Mouse (Mus musculus): ENCODE measurements at regions not wholly inside any gene's neighbourhood (a gene's known extent, or its start where the extent isn't known, plus 50 kb on each side); places are given as distances from the start of the nearest gene placed in this dataset.

- Histone ChIP-seq H3K4me3 (ENCODE audit: insufficient read depth, low read depth, low read length) (no peak overlapping the region), H3K4me1 (ENCODE audit: control insufficient read depth, insufficient read depth, insufficient read length, low read length) (no peaks in the 10 kb centered on the region; the same call in 1 of the 2 replicates), H3K27ac (replicated peaks; ENCODE audit: low read depth, low read length) (no peak overlapping the region)
Measured at GRCm38 (mm10) chr10:97282841-97283496, 196.4 kb upstream of the Dcn start.

- H3K4me3 ChIP-seq (ENCODE audit: insufficient read depth, low read depth, low read length), result no peak overlapping the region
- H3K27ac ChIP-seq (replicated peaks; ENCODE audit: low read depth, low read length), result no peak overlapping the region
- H3K4me1 ChIP-seq (ENCODE audit: control insufficient read depth, insufficient read depth, insufficient read length, low read length), result no peaks in the 10 kb centered on the region
Measured at GRCm38 (mm10) chr10:97304791-97305355, 174.5 kb upstream of the Dcn start.

- no peaks in the 10 kb centered on the region for H3K4me1 ChIP-seq (ENCODE audit: control insufficient read depth, insufficient read depth, insufficient read length, low read length)
- H3K4me3 ChIP-seq (ENCODE audit: insufficient read depth, low read depth, low read length), result no peak overlapping the region
- H3K27ac ChIP-seq (replicated peaks; ENCODE audit: low read depth, low read length), result no peak overlapping the region
Measured at GRCm38 (mm10) chr10:97309580-97309979, 169.8 kb upstream of the Dcn start.

- peak overlapping the region; percentile 94 for H3K27ac ChIP-seq (replicated peaks; ENCODE audit: low read depth, low read length)
- H3K4me1 ChIP-seq (ENCODE audit: control insufficient read depth, insufficient read depth, insufficient read length, low read length), result no peaks in the 10 kb centered on the region
- peak overlapping the region; percentile 37 for H3K4me3 ChIP-seq (ENCODE audit: insufficient read depth, low read depth, low read length)
Measured at GRCm38 (mm10) chr10:97312509-97312908, 166.9 kb upstream of the Dcn start.

- peak overlapping the region; percentile 98 for H3K27ac ChIP-seq (replicated peaks; ENCODE audit: low read depth, low read length)
- H3K4me1 ChIP-seq (ENCODE audit: control insufficient read depth, insufficient read depth, insufficient read length, low read length), result no peaks in the 10 kb centered on the region
- peak overlapping the region; percentile 75 for H3K4me3 ChIP-seq (ENCODE audit: insufficient read depth, low read depth, low read length)
Measured at GRCm38 (mm10) chr10:97312978-97313377, 166.4 kb upstream of the Dcn start.

- peak overlapping the region; percentile 75 for H3K4me3 ChIP-seq (ENCODE audit: insufficient read depth, low read depth, low read length)
- no peaks in the 10 kb centered on the region for H3K4me1 ChIP-seq (ENCODE audit: control insufficient read depth, insufficient read depth, insufficient read length, low read length)
- peak overlapping the region; percentile 98 for H3K27ac ChIP-seq (replicated peaks; ENCODE audit: low read depth, low read length)
Measured at GRCm38 (mm10) chr10:97313407-97313901, 166.0 kb upstream of the Dcn start.

GRCm38 (mm10) chr10:97332639-97333038 lies 146.8 kb upstream of the Dcn start:
- Histone ChIP-seq H3K27ac (replicated peaks; ENCODE audit: low read depth, low read length) (no peak overlapping the region), H3K4me1 (ENCODE audit: control insufficient read depth, insufficient read depth, insufficient read length, low read length) (peaks cover 2% of the 10 kb centered on the region; the same call in 1 of the 2 replicates), H3K4me3 (ENCODE audit: insufficient read depth, low read depth, low read length) (no peak overlapping the region)

- Histone ChIP-seq H3K4me1 (ENCODE audit: control insufficient read depth, insufficient read depth, insufficient read length, low read length) (peaks cover 2% of the 10 kb centered on the region; the same call in 1 of the 2 replicates), H3K27ac (replicated peaks; ENCODE audit: low read depth, low read length) (no peak overlapping the region), H3K4me3 (ENCODE audit: insufficient read depth, low read depth, low read length) (no peak overlapping the region)
Measured at GRCm38 (mm10) chr10:97334044-97334443, 145.4 kb upstream of the Dcn start.

GRCm38 (mm10) chr10:97334606-97335150 lies 144.7 kb upstream of the Dcn start:
- Histone ChIP-seq H3K27ac (replicated peaks; ENCODE audit: low read depth, low read length) (no peak overlapping the region), H3K4me1 (ENCODE audit: control insufficient read depth, insufficient read depth, insufficient read length, low read length) (peaks cover 2% of the 10 kb centered on the region; the same call in 1 of the 2 replicates), H3K4me3 (ENCODE audit: insufficient read depth, low read depth, low read length) (no peak overlapping the region)

GRCm38 (mm10) chr10:97338033-97338692 lies 141.2 kb upstream of the Dcn start:
- no peak overlapping the region for H3K27ac ChIP-seq (replicated peaks; ENCODE audit: low read depth, low read length)

GRCm38 (mm10) chr10:97339866-97340706 lies 139.3 kb upstream of the Dcn start:
- H3K4me3 ChIP-seq (ENCODE audit: insufficient read depth, low read depth, low read length), result no peak overlapping the region
- no peaks in the 10 kb centered on the region for H3K4me1 ChIP-seq (ENCODE audit: control insufficient read depth, insufficient read depth, insufficient read length, low read length)
- H3K27ac ChIP-seq (replicated peaks; ENCODE audit: low read depth, low read length), result no peak overlapping the region

More at GRCm38 (mm10) chr10:97338033-97338692, 141.2 kb upstream of the Dcn start:
- peaks cover 2% of the 10 kb centered on the region; the same call in 1 of the 2 replicates for H3K4me1 ChIP-seq (ENCODE audit: control insufficient read depth, insufficient read depth, insufficient read length, low read length)
- H3K4me3 ChIP-seq (ENCODE audit: insufficient read depth, low read depth, low read length), result no peak overlapping the region

GRCm38 (mm10) chr10:97345347-97345746 lies 134.1 kb upstream of the Dcn start:
- H3K4me3 ChIP-seq (ENCODE audit: insufficient read depth, low read depth, low read length), result no peak overlapping the region
- no peak overlapping the region for H3K27ac ChIP-seq (replicated peaks; ENCODE audit: low read depth, low read length)
- no peaks in the 10 kb centered on the region for H3K4me1 ChIP-seq (ENCODE audit: control insufficient read depth, insufficient read depth, insufficient read length, low read length)

GRCm38 (mm10) chr10:97346949-97347348 lies 132.5 kb upstream of the Dcn start:
- H3K4me1 ChIP-seq (ENCODE audit: control insufficient read depth, insufficient read depth, insufficient read length, low read length), result no peaks in the 10 kb centered on the region
- no peak overlapping the region for H3K4me3 ChIP-seq (ENCODE audit: insufficient read depth, low read depth, low read length)
- H3K27ac ChIP-seq (replicated peaks; ENCODE audit: low read depth, low read length), result no peak overlapping the region

GRCm38 (mm10) chr10:97368625-97369024 lies 110.8 kb upstream of the Dcn start:
- no peak overlapping the region for H3K4me3 ChIP-seq (ENCODE audit: insufficient read depth, low read depth, low read length)
- no peaks in the 10 kb centered on the region for H3K4me1 ChIP-seq (ENCODE audit: control insufficient read depth, insufficient read depth, insufficient read length, low read length)
- no peak overlapping the region for H3K27ac ChIP-seq (replicated peaks; ENCODE audit: low read depth, low read length)

Data from brown adipose tissue, adult 24 weeks (tissue).